Mouse (Mus musculus): Measurements from ENCODE around the gene Slc22a17. TPM values are rescaled to one million over a fixed set of nuclear protein-coding genes. Genes with fewer than 3 reads are reported as not detected.

Slc22a17 gene
- polyA plus RNA-seq, 1 experiment from 2014 or later, result 32.4 TPM

- no peaks in the 10 kb centered on the region for H3K27me3 ChIP-seq (replicated peaks; ENCODE audit: control insufficient read depth, insufficient read depth, low read length)
- DNase-seq (ENCODE audit: low spot score), result no peak
These were observed 29.5 kb upstream of the Slc22a17 start for GRCm38 (mm10) chr14:54942479-54942878.

GRCm38 (mm10) chr14:54941024-54941978 is 28.4 kb upstream of the Slc22a17 start:
- H3K9me3 ChIP-seq (ENCODE audit: control insufficient read depth, low read length), result no peaks in the 10 kb centered on the region
- no peak overlapping the region for H3K9ac ChIP-seq (ENCODE audit: low read length)
- ATAC-seq (replicated peaks; ENCODE audit: low FRiP score, low TSS enrichment, low read depth) (no peak), DNase-seq (ENCODE audit: low spot score) (no peak)
- no peak overlapping the region for H3K4me2 ChIP-seq (ENCODE audit: low read length)
- WGBS, result 60% methylated on average over 13 of the region's 13 CpGs
- H3K27me3 ChIP-seq (replicated peaks; ENCODE audit: control insufficient read depth, insufficient read depth, low read length), result no peaks in the 10 kb centered on the region
- no peak overlapping the region for H3K4me3 ChIP-seq (ENCODE audit: low read depth, low read length)
- H3K4me1 ChIP-seq (replicated peaks; ENCODE audit: control insufficient read depth, insufficient read depth, low read length), result peaks cover 4% of the 10 kb centered on the region; the same call in 1 of the 2 replicates
- no peak overlapping the region for H3K27ac ChIP-seq (ENCODE audit: low read depth)
- no peaks in the 10 kb centered on the region for H3K36me3 ChIP-seq (ENCODE audit: control insufficient read depth, insufficient read depth, low read length)

More at GRCm38 (mm10) chr14:54942479-54942878, 29.5 kb upstream of the Slc22a17 start:
- Histone ChIP-seq H3K36me3 (ENCODE audit: control insufficient read depth, insufficient read depth, low read length) (no peaks in the 10 kb centered on the region), H3K27ac (ENCODE audit: low read depth) (no peak overlapping the region), H3K4me3 (ENCODE audit: low read depth, low read length) (no peak overlapping the region), H3K9ac (ENCODE audit: low read length) (no peak overlapping the region), H3K4me1 (replicated peaks; ENCODE audit: control insufficient read depth, insufficient read depth, low read length) (no peaks in the 10 kb centered on the region), H3K9me3 (ENCODE audit: control insufficient read depth, low read length) (no peaks in the 10 kb centered on the region), H3K4me2 (ENCODE audit: low read length) (no peak overlapping the region)
- 85% methylated on average over 8 of the region's 8 CpGs for WGBS
- no peak for ATAC-seq (replicated peaks; ENCODE audit: low FRiP score, low TSS enrichment, low read depth)

DNA sequence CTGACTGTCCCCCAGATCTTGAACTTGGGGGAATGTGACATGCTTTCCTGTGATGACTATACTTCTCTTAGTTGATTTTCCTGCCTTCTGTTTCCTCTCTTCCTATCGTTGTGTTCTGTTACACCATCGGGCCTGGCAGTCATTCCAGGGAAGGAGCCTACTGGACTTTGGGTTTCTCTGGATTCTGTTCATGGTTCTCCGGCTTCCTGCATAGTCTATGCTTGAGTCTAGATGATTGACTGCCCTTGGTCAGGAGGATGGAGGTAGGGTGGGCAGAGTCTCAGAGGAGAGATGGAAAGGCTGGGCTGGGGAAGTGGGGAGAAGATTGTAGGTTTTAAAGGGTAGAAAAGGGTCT is 27.2 kb upstream of the Slc22a17 start:
- WGBS, result 80% methylated on average over 3 of the region's 3 CpGs
- no peak overlapping the region for H3K4me3 ChIP-seq (ENCODE audit: low read depth, low read length)
- ATAC-seq (replicated peaks; ENCODE audit: low FRiP score, low TSS enrichment, low read depth) (no peak), DNase-seq (ENCODE audit: low spot score) (no peak)
- H3K27me3 ChIP-seq (replicated peaks; ENCODE audit: control insufficient read depth, insufficient read depth, low read length), result no peaks in the 10 kb centered on the region
- H3K27ac ChIP-seq (ENCODE audit: low read depth), result no peak overlapping the region
- H3K9me3 ChIP-seq (ENCODE audit: control insufficient read depth, low read length), result no peaks in the 10 kb centered on the region
- no peak overlapping the region for H3K9ac ChIP-seq (ENCODE audit: low read length)
- no peaks in the 10 kb centered on the region for H3K36me3 ChIP-seq (ENCODE audit: control insufficient read depth, insufficient read depth, low read length)
- H3K4me1 ChIP-seq (replicated peaks; ENCODE audit: control insufficient read depth, insufficient read depth, low read length), result peaks cover 5% of the 10 kb centered on the region; the same call in 1 of the 2 replicates
- no peak overlapping the region for H3K4me2 ChIP-seq (ENCODE audit: low read length)

GRCm38 (mm10) chr14:54939434-54940175 is 26.7 kb upstream of the Slc22a17 start:
- H3K27ac ChIP-seq (ENCODE audit: low read depth), result no peak overlapping the region
- H3K4me3 ChIP-seq (ENCODE audit: low read depth, low read length), result no peak overlapping the region
- no peaks in the 10 kb centered on the region for H3K9me3 ChIP-seq (ENCODE audit: control insufficient read depth, low read length)
- H3K4me2 ChIP-seq (ENCODE audit: low read length), result no peak overlapping the region
- H3K27me3 ChIP-seq (replicated peaks; ENCODE audit: control insufficient read depth, insufficient read depth, low read length), result no peaks in the 10 kb centered on the region
- ATAC-seq (replicated peaks; ENCODE audit: low FRiP score, low TSS enrichment, low read depth) (peak; percentile 54; the same call in 1 of the 2 replicates), DNase-seq (ENCODE audit: low spot score) (peak; percentile 78)
- peaks cover 5% of the 10 kb centered on the region; the same call in 1 of the 2 replicates for H3K4me1 ChIP-seq (replicated peaks; ENCODE audit: control insufficient read depth, insufficient read depth, low read length)
- 58% methylated on average over 12 of the region's 12 CpGs for WGBS
- no peaks in the 10 kb centered on the region for H3K36me3 ChIP-seq (ENCODE audit: control insufficient read depth, insufficient read depth, low read length)
- H3K9ac ChIP-seq (ENCODE audit: low read length), result no peak overlapping the region

DNA sequence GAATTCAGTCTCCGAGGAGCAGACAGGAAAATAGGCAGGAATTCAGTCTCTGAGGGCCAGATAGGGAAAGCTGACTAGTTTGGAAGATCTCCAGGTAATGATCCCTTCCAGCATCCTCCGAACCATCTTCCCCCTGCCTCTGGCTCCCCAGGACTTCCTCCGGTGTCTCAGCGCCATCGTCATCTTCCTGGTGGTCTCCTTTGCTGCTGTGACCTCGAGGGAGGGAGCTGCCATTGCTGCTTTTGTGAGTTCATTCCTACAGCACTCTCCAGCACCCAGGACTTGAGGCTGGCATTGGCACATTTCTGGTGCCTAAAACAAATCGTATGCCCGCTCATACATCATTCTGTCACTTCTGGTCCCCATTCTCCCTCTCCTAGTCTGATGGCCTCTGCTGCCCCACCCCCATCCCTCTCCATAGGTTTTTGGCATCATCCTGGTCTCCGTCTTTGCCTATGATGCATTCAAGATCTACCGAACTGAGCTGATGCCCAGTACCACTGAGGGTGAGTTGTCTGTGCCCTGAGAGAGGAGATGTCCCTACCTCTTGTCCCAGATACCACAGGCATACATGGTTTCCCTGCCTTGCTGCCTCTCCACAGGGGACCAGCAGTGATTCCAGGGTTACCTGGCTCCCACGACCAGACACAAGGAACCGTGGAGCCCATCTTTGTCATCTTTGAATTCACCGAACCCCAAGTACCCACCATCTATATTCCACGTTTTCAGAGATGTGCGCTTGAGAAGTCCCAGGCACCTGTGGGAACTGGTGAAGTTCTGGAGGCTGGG is 25.7 kb upstream of the Slc22a17 start:
- no peak overlapping the region for H3K9ac ChIP-seq (ENCODE audit: low read length)
- 76% methylated on average over 15 of the region's 15 CpGs for WGBS

GRCm38 (mm10) chr14:54937361-54938182 is 24.6 kb upstream of the Slc22a17 start:
- Histone ChIP-seq H3K36me3 (ENCODE audit: control insufficient read depth, insufficient read depth, low read length) (no peaks in the 10 kb centered on the region), H3K9ac (ENCODE audit: low read length) (no peak overlapping the region), H3K27ac (ENCODE audit: low read depth) (no peak overlapping the region), H3K9me3 (ENCODE audit: control insufficient read depth, low read length) (no peaks in the 10 kb centered on the region), H3K27me3 (replicated peaks; ENCODE audit: control insufficient read depth, insufficient read depth, low read length) (no peaks in the 10 kb centered on the region), H3K4me3 (ENCODE audit: low read depth, low read length) (no peak overlapping the region), H3K4me2 (ENCODE audit: low read length) (no peak overlapping the region), H3K4me1 (replicated peaks; ENCODE audit: control insufficient read depth, insufficient read depth, low read length) (peaks cover 10% of the 10 kb centered on the region)
- DNase-seq (ENCODE audit: low spot score), result no peak
- no peak for ATAC-seq (replicated peaks; ENCODE audit: low FRiP score, low TSS enrichment, low read depth)
- 89% methylated on average over 16 of the region's 16 CpGs for WGBS

More for the DNA sequence above, 25.7 kb upstream of the Slc22a17 start:
- Histone ChIP-seq H3K27me3 (replicated peaks; ENCODE audit: control insufficient read depth, insufficient read depth, low read length) (no peaks in the 10 kb centered on the region), H3K4me2 (ENCODE audit: low read length) (no peak overlapping the region), H3K9me3 (ENCODE audit: control insufficient read depth, low read length) (no peaks in the 10 kb centered on the region), H3K27ac (ENCODE audit: low read depth) (no peak overlapping the region), H3K36me3 (ENCODE audit: control insufficient read depth, insufficient read depth, low read length) (no peaks in the 10 kb centered on the region), H3K4me3 (ENCODE audit: low read depth, low read length) (no peak overlapping the region), H3K4me1 (replicated peaks; ENCODE audit: control insufficient read depth, insufficient read depth, low read length) (peaks cover 5% of the 10 kb centered on the region; the same call in 1 of the 2 replicates)
- no peak for ATAC-seq (replicated peaks; ENCODE audit: low FRiP score, low TSS enrichment, low read depth)
- DNase-seq (ENCODE audit: low spot score), result no peak

DNA sequence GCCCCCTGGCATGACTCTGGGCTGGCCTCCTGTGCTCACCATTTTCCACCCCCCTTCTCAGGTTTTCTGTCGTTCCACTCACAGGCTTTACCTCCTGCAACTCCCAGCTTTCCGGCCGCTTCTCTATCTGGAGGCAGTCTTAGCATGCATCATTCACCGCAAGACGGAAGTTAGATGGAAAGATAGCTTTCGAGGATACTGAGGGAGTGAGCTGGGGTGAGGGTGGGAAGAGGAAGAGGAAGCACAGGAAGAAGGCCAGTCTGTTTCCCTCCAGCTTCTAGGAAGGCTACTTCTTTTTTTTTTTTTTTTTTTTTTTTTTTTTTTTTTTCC is 23.9 kb upstream of the Slc22a17 start:
- peak; percentile 42; the same call in 1 of the 2 replicates for ATAC-seq (replicated peaks; ENCODE audit: low FRiP score, low TSS enrichment, low read depth)

More for the DNA sequence above, 23.9 kb upstream of the Slc22a17 start:
- Histone ChIP-seq H3K4me1 (replicated peaks; ENCODE audit: control insufficient read depth, insufficient read depth, low read length) (peaks cover 11% of the 10 kb centered on the region), H3K36me3 (ENCODE audit: control insufficient read depth, insufficient read depth, low read length) (no peaks in the 10 kb centered on the region), H3K9ac (ENCODE audit: low read length) (0 out of 2 replicates have a peak overlapping the region, but pooled peaks have one; percentile 11), H3K27me3 (replicated peaks; ENCODE audit: control insufficient read depth, insufficient read depth, low read length) (no peaks in the 10 kb centered on the region), H3K9me3 (ENCODE audit: control insufficient read depth, low read length) (no peaks in the 10 kb centered on the region), H3K4me2 (ENCODE audit: low read length) (0 out of 2 replicates have a peak overlapping the region, but pooled peaks have one; percentile 4), H3K27ac (ENCODE audit: low read depth) (peak overlapping the region; percentile 75; the same call in 1 of the 2 replicates), H3K4me3 (ENCODE audit: low read depth, low read length) (no peak overlapping the region)
- no peak for DNase-seq (ENCODE audit: low spot score)
- 57% methylated on average over 6 of the region's 6 CpGs for WGBS

All from intestine, embryonic 14.5 days (tissue).